Mouse (Mus musculus) midbrain, embryonic 16.5 days (tissue): ENCODE measurements around the gene Dnaja4. TPM values are rescaled to one million over a fixed set of nuclear protein-coding genes. Genes with fewer than 3 reads are reported as not detected.
A peak's percentile ranks its signal among the peaks of the same experiment; 100 is the strongest.

Experiments
- ATAC-seq: fragments of 200-750 bp; cut with Nextera tagmentation; 2 replicates; pipeline ENCODE4 v1.8.0; 2017; ENCODE audit warnings: moderate TSS enrichment
- H3K27ac ChIP-seq: fragments of 300-500 bp; sonication (generic); 2 replicates; pipeline ENCODE4 v1.5.1; 2014; ENCODE audit warnings: mild to moderate bottlenecking, low read length, mixed read lengths
- H3K27me3 ChIP-seq: fragments of 300-500 bp; sonication (generic); 2 replicates; pipeline ENCODE4 v1.6.1; 2014; ENCODE audit warnings: low read depth, low read length, mixed read lengths; ENCODE audit not compliant: control insufficient read depth, insufficient read depth
- H3K36me3 ChIP-seq: fragments of 300-500 bp; sonication (generic); 2 replicates; pipeline ENCODE4 v1.6.1; 2014; ENCODE audit warnings: mild to moderate bottlenecking, low read length, moderate library complexity, mixed read lengths; ENCODE audit not compliant: control insufficient read depth, insufficient read depth
- H3K4me1 ChIP-seq: fragments of 300-500 bp; sonication (generic); 2 replicates; pipeline ENCODE4 v1.6.1; 2014; ENCODE audit warnings: mild to moderate bottlenecking, low read length, mixed read lengths; ENCODE audit not compliant: control insufficient read depth, insufficient read depth
- H3K4me2 ChIP-seq: fragments of 300-500 bp; sonication (generic); 2 replicates; pipeline ENCODE4 v1.6.1; 2014; ENCODE audit warnings: mild to moderate bottlenecking, low read length, mixed read lengths
- H3K4me3 ChIP-seq: fragments of 300-500 bp; sonication (generic); 2 replicates; pipeline ENCODE4 v1.5.1; 2014; ENCODE audit warnings: low read depth, mild to moderate bottlenecking, low read length, moderate library complexity, mixed read lengths
- H3K9ac ChIP-seq: fragments of 300-500 bp; sonication (generic); 2 replicates; pipeline ENCODE4 v1.6.1; 2014; ENCODE audit warnings: low read depth, low read length, mixed read lengths
- H3K9me3 ChIP-seq: fragments of 300-500 bp; sonication (generic); replicated peaks from 2 replicates; pipeline ENCODE4 v1.6.1; 2014; ENCODE audit warnings: mild to moderate bottlenecking, low read length, mixed read lengths; ENCODE audit not compliant: control insufficient read depth, poor library complexity, severe bottlenecking
- WGBS: fragments of 180-500 bp; shearing (Covaris S2); extraction: QIAGEN DNeasy Blood & Tissue Kit; methylation state at CpG from one replicate; pipeline ENCODE4 v1.1.7; 2014; 5-methylcytosine and 5-hydroxymethylcytosine counted together
- polyA plus RNA-seq: library from polyadenylated mRNA; unstranded; fragments of >200 nt; fragmentation: Nextera tagmentation; extraction: Ambion mirVana; gene quantifications from 2 replicates; pipeline ENCODE4 v1.2.1, GENCODE M21; 2015

Dnaja4 gene
- polyA plus RNA-seq, 1 experiment from 2014 or later: 8.4 TPM

DNA sequence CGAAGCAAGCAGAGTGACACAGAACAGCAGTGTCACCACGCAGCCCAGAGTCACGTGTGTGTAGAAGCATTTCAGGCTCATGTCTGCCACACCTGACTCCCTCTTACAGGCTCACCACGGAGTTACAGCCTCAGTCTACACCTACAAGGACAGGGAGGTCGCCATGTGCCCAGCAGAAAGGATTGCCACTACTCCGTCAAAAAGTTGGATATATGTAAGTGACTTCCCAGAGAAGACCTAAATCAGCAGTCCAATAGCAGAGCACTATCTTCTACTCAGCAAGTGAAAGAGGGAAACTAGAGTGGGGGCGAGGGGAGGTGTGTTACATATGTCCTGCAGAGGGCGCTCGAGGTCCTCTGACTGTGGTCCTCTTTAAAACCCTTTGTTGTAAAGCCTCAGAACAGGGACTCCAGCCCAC is 37.6 kb downstream of the Dnaja4 start:
- WGBS: 19% methylated on average over 9 of the region's 9 CpGs
- Histone ChIP-seq H3K9ac (no peak overlapping the region), H3K4me3 (no peak overlapping the region), H3K9me3 (no peaks in the 10 kb centered on the region), H3K27ac (no peak overlapping the region), H3K4me2 (no peak overlapping the region), H3K36me3 (no peaks in the 10 kb centered on the region), H3K4me1 (peaks cover 17% of the 10 kb centered on the region), H3K27me3 (no peaks in the 10 kb centered on the region)
- ATAC-seq: no peak

DNA sequence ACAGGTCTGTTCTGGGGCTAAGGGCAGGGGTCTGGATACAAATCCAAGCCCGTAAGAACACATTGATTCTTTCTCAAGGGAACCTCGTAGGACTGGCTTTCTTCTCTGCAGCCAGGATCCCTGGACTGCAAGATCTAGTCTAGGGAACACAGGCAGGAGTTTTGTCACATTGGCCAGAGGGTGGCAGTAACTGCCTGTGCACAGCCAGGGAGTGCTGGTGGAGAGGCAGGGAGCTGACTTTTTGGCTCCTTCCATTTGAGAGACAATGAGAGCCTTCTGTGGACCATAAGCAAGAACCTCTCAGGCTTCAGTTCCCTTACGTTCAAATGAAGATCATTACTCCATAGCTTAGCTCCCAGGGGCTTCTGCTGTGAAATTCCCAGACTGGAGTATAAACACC is 39.7 kb downstream of the Dnaja4 start:
- H3K9me3 ChIP-seq: no peaks in the 10 kb centered on the region
- H3K27me3 ChIP-seq: no peaks in the 10 kb centered on the region
- peaks cover 11% of the 10 kb centered on the region for H3K4me1 ChIP-seq
- H3K9ac ChIP-seq: no peak overlapping the region
- H3K27ac ChIP-seq: no peak overlapping the region
- no peaks in the 10 kb centered on the region for H3K36me3 ChIP-seq
- ATAC-seq: no peak
- H3K4me3 ChIP-seq: no peak overlapping the region
- no peak overlapping the region for H3K4me2 ChIP-seq
- WGBS: 31% methylated on average over 3 of the region's 3 CpGs

DNA sequence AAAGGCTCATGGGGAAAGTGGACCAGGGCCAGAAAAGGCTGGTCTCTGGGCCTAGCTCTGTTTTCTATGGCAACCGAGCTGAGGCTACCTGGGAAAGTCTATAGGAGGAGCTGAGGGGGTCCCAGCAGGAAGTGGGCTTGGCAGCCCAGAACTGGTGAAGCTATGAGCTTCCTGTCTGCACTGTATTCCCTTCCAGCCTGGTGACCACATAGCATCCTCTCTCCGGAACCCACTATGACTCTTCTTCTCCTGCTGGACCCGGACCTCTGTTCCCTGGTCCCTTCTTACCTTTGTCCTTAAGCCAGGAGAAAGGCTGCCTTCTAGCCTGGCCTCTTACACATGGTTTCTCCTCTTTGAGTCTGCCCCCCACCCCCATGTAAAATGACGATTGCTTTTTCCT is 45.2 kb downstream of the Dnaja4 start:
- Histone ChIP-seq H3K36me3 (no peaks in the 10 kb centered on the region), H3K4me1 (no peaks in the 10 kb centered on the region), H3K9ac (no peak overlapping the region), H3K4me2 (no peak overlapping the region), H3K4me3 (no peak overlapping the region), H3K9me3 (no peaks in the 10 kb centered on the region), H3K27me3 (no peaks in the 10 kb centered on the region), H3K27ac (no peak overlapping the region)
- ATAC-seq: no peak
- WGBS: 88% methylated on average over 4 of the region's 4 CpGs

DNA sequence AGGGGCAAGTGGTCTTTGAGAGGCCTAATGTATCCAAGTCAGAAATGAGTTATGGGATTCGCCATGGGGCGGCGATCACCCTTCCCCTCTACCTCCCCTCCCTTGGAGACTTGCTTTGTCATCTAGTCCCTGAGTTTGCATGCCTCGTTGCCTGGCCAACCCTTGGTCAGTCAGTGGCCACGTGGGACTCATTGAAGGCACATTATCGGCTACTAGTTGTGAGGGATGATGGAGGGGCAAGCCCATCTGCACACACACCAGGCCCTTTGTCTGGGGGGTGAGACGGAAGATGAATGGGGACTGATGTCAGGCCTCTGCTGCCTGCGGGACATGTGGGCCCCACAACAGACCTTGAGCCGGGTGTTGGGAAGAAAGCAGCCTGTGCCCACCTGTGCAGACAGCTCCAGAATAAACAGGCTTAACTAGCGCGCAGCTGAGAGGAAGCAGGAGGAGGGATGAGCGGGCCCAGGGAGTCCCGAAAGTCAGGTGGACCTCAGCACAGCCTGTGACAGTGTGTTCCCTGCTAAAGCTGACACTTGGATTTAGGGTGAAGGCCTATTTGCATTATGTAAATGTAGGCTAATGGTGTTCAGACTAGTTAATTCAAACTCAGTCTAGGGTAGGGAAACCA is 47.2 kb downstream of the Dnaja4 start:
- no peak overlapping the region for H3K4me2 ChIP-seq
- no peaks in the 10 kb centered on the region for H3K27me3 ChIP-seq
- no peak overlapping the region for H3K9ac ChIP-seq
- WGBS: 44% methylated on average over 13 of the region's 13 CpGs
- no peak overlapping the region for H3K4me3 ChIP-seq
- no peaks in the 10 kb centered on the region for H3K36me3 ChIP-seq
- H3K4me1 ChIP-seq: no peaks in the 10 kb centered on the region
- H3K27ac ChIP-seq: no peak overlapping the region
- no peaks in the 10 kb centered on the region for H3K9me3 ChIP-seq
- ATAC-seq: no peak

DNA sequence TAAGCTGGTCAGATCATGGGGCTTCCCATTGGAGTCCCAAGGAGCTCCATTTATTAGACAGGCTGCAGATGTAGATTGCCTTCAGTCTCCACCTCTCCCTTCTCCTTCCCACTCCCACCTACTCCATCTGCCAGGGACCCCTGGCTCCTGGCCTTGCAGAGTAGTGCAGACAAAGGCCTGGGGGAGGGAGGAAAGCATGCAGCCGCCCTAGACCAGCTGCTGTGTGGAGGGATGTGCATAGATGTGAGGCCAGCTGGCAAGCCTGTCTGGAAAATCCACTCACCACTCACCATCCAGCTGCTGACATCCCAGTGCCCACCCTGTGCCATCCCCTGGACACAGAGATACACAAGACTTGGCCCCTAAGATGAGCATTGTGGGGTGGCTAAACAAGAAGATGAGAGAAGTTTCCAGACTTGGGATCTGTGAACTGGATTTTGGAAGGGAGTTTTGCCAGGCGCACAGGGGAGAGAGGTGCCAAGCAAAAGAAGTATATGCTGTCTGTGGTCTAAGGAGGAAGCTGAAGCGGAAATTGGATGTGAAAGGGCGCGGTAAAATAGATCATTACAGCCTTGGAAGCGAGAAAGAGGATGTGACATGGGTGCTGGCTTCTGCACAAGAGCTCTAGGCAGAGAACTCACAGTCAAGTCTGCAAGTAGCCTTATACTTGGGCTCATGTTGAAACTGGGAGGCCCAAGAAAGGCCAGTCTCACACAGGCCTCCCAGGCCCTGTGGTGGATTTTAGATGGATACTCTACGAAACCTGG is 51.7 kb downstream of the Dnaja4 start:
- Histone ChIP-seq H3K9ac (no peak overlapping the region), H3K4me2 (no peak overlapping the region), H3K27me3 (no peaks in the 10 kb centered on the region), H3K9me3 (no peaks in the 10 kb centered on the region), H3K4me3 (no peak overlapping the region), H3K27ac (no peak overlapping the region), H3K36me3 (no peaks in the 10 kb centered on the region), H3K4me1 (peaks cover 4% of the 10 kb centered on the region; the same call in 1 of the 2 replicates)
- WGBS: 82% methylated on average over 7 of the region's 7 CpGs
- no peak for ATAC-seq

DNA sequence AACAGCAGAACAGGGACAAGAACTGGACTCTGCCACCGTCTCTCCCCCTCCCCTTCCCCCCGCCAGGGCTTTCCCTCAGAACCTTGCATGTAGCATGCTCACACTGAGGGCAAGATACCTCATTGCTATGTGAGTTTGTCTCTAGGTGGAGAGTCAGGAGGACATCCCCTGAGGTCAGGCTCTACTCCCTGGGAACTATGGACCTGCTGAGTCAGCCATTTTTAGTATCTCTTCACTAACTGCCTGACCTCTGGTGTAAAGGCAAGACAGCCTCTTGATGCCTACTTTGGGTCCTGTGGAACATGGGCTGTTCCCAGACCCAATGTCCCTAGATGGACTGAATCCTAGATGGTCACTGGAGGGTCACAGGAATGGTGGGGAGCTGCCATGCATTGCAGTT is 53.0 kb downstream of the Dnaja4 start:
- 85% methylated on average over 2 of the region's 2 CpGs for WGBS
- no peak for ATAC-seq

DNA sequence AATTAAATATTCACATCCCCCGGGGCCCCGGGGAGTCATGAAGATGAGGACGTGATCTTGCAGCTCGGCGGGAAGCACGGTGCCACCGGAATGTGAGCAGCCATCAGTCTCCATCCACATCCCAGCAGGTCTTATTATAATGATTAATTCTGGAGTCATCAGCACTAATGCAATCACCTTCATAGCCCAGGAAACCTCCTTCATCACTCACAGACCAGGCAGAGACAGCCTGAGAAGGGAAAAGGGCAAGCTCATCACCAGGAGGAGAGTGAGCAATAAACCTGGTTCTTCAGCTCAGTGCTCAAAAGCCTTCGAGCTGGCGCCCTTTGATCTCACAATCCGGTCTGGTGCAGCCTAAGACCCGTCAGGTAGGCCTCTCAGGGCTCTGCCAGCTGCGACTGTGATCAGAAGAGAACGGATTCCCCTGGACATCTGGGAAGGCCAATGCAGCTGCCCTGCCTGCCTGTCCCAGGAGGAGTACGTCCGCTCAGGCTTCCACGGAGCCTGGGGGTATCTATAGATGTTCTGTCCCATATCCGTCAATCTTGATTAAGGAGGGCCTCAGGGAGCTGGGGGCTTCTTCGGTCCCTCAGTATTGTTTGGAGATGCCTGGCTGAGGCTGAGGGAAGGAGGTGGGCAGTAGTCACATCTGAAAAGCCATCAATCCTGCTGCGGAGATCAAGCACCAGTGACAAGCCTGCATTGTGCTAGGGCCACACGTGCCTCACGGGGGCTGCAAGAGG is 53.7 kb downstream of the Dnaja4 start:
- H3K9me3 ChIP-seq: no peaks in the 10 kb centered on the region
- H3K4me3 ChIP-seq: no peak overlapping the region
- H3K36me3 ChIP-seq: no peaks in the 10 kb centered on the region
- H3K27ac ChIP-seq: no peak overlapping the region
- no peaks in the 10 kb centered on the region for H3K27me3 ChIP-seq
- ATAC-seq: peak; percentile 60
- no peak overlapping the region for H3K9ac ChIP-seq
- H3K4me2 ChIP-seq: no peak overlapping the region
- H3K4me1 ChIP-seq: peaks cover 4% of the 10 kb centered on the region; the same call in 1 of the 2 replicates
- 21% methylated on average over 21 of the region's 21 CpGs for WGBS

More for the DNA sequence above, 53.0 kb downstream of the Dnaja4 start:
- no peak overlapping the region for H3K4me3 ChIP-seq
- H3K4me1 ChIP-seq: peaks cover 4% of the 10 kb centered on the region; the same call in 1 of the 2 replicates
- H3K9me3 ChIP-seq: no peaks in the 10 kb centered on the region
- no peak overlapping the region for H3K9ac ChIP-seq
- no peak overlapping the region for H3K27ac ChIP-seq
- no peak overlapping the region for H3K4me2 ChIP-seq
- H3K27me3 ChIP-seq: no peaks in the 10 kb centered on the region
- no peaks in the 10 kb centered on the region for H3K36me3 ChIP-seq

DNA sequence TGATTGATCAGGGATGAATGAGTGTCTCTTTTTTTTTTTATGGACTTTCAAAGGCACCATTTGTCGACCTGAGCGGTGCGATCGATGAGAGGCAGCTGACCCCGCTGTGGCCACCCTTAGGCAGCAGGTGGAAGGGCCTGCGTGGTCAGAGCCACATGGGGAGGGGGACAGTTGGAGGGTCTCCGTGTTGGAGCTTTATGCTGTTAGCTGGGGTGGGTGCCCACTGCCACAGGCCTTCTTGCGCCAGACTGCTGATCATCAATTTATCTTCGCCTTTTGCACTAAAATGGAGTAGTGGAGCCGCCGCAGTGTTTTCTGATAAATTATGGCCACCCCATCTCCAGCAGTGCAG is 54.2 kb downstream of the Dnaja4 start:
- H3K27me3 ChIP-seq: no peaks in the 10 kb centered on the region
- H3K4me3 ChIP-seq: no peak overlapping the region
- H3K27ac ChIP-seq: no peak overlapping the region
- no peak for ATAC-seq
- no peak overlapping the region for H3K4me2 ChIP-seq
- 39% methylated on average over 11 of the region's 11 CpGs for WGBS
- H3K9ac ChIP-seq: no peak overlapping the region
- peaks cover 4% of the 10 kb centered on the region; the same call in 1 of the 2 replicates for H3K4me1 ChIP-seq
- H3K36me3 ChIP-seq: no peaks in the 10 kb centered on the region
- no peaks in the 10 kb centered on the region for H3K9me3 ChIP-seq

DNA sequence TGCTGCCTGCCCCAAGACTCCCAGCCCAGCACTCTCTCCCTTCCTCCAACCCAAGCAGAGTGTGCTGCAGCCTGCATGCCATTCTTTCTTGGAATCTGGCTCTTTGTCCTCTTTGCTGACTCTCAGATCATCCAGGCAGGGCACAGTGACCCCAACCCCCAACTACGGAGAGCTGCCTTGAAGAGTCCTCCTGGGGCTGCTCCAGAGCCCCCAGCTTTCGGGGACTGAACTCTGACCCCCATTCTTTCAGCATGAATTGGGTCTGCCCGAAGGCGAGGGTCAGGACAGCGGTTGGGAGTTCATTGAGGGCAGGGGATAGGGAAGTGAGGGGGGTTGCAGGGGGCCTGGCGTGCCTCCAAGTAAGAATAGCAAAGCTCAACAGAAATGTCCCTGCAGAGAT is 60.9 kb downstream of the Dnaja4 start:
- Histone ChIP-seq H3K27me3 (peaks cover 18% of the 10 kb centered on the region), H3K9me3 (no peaks in the 10 kb centered on the region), H3K9ac (no peak overlapping the region), H3K36me3 (no peaks in the 10 kb centered on the region), H3K4me1 (peaks cover 4% of the 10 kb centered on the region; the same call in 1 of the 2 replicates), H3K27ac (no peak overlapping the region), H3K4me2 (no peak overlapping the region), H3K4me3 (no peak overlapping the region)
- WGBS: 7% methylated on average over 6 of the region's 6 CpGs
- ATAC-seq: no peak
